Mouse (Mus musculus): Measurements from ENCODE around the gene Hbb-bt.
A peak's percentile ranks its signal among the peaks of the same experiment; 100 is the strongest.
"Not testable (repeated sequence)": the region's sequence is repeated elsewhere in the genome, so short reads cannot be mapped to it uniquely, and the experiment has no call there.

The Hbb-bt gene

DNA sequence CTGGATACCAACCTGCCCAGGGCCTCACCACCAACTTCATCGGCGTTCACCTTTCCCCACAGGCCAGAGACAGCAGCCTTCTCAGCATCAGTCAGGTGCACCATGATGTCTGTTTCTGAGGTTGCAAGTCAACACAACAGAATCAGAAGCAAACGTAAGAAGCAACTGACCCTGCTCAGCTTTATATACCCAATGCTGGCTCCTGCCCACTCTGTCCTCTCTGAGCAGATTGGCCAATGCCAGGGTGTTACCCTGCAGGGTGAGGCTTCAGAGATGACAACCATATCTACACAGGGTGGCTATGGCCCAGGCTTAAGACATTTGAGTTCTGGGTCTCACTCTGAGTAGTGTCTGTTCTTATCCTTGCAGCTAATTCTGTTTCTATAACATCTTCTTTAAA is at the start of gene Hbb-bt:
Hbb-bt (minus strand) TSS at position 231 of the 400 bp plus-strand sequence.
- no peak for DNase-seq (ENCODE audit: low read depth)

DNA sequence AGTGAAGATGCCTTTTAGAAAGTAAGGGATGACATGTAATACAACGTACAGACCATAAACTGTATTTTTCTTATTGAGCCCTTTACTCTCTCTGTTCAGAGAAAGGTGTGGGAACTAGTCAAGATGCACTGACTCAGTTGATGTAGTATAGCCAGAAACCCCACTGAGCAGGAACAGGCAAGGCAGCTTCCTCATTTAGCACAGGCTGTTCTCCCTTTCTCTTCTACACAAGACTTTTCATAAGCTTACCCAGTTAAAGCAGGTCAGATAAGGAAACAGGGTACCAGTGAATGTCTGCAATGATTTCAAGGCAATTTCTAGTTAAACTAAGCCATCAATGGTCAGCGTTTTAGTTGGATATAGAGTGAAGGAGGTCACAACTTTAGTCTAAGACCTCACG is 47.7 kb upstream of the Hbb-bt start:
- no peak for DNase-seq (ENCODE audit: low read depth)

DNA sequence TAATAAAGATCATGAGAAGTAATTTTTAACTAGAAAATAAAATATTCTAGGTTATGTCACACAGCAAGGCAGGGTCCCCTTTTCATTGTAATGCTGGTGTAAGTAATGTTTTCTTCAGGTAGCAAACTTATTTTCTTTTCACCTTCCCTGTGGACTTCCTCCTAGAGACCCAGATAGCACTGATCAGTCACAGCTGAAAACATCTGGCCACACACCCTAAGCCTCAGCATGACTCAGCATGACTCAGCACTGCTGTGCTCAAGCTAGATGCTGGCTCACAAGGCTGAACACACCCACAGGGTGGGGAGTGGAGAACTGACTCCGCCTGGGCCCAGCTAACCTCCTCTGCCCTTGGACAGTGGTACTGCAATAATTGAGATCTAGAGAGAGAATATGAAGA is 47.1 kb upstream of the Hbb-bt start:
- DNase-seq (ENCODE audit: low read depth) = peak; percentile 99

DNA sequence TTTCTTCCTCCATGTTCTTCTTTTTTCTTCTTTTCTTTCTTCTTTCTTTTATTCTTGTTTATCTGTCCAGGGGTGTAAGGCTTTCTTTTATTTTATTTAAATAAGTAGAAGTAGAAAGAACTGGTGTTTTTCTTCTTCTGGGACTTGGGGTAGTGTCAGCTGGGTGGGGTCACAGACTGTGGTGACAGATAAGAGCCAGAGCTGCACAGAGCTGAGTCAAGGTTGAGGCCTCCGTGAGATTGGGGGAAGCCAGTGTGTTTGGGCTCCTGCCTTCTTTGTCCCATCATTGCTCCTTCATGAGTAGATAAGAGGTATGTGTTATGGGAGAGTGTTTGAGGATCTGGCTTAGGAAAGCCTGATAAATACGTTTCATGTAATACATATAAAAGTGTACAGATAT is 45.3 kb upstream of the Hbb-bt start:
- DNase-seq (ENCODE audit: low read depth) = peak; percentile 85

DNA sequence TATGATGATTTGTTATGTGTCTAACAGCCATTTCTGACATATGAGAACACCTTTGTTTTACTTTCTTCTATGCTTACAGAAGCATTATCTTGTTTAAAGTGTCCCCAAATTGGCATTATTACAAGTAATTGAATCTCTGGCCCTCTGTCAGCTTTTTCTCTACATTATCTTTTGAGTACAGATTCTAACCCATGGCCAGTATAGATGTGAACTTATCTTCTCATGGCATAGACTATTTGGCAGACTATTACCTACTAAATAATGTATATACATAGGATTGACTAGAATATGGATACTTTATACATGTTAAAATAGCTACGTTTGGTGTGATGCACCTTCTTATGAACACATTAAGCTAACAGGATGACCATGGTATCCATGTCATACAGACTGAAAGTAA is 40.9 kb upstream of the Hbb-bt start:
- no peak for DNase-seq (ENCODE audit: low read depth)

DNA sequence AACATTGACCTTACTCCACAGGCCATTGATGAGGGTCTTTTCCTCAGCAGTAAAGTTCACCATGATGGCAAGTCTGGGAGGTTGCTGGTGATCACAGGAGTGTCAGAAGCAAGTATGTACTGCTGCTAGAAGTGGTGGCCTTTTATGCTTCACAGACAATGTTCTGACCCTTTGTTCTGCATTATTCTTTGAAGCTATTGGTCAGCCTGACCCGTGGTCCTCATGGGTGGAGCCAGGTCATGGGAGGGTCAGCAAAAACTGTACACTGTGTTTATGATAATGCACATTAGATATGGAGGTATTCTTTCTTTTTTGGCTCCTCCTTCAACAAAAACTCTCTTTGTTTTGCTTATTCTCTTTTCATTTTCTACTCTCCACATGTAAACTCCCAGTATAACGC is 39.3 kb upstream of the Hbb-bt start, which contains the start of gene Hbb-y:
Hbb-y (minus strand) TSS at position 127 of the 400 bp plus-strand sequence.
- no peak for DNase-seq (ENCODE audit: low read depth)

DNA sequence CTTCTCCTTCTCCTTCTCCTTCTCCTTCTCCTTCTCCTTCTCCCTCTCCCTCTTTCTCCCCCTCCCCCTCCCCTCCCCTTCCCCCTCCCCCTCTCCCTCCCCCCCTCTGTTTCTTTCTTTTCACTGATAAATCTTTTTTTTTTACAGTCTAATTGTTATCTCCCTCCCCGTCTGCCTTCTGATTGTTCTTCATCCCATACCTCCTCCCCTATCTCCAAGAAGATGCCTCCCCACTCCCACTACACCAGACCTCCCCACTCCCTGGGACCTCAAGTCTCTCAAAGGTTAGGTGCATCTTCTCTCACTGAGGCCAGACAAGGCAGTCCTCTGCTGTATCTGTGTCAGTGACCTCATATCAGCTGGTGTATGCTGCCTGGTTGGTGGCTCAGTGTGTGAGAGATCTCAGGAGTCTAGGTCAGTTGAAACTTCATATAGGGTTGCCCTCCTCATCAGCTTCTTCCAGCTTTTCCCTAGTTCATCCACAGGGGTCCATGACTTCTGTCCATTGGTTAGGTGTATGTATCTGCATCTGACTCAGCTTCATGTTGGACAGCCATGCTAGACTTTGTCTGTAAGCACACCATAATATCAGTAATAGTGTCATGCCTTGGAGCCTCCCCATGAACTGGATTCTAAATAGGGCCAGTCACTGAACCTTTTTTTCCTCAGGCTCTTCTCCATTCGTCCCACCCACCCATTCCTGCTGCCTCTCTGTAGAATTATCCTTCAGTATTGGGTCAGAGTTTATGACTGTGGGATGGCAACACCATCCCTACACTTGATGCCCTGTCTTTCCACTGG is 30.9 kb upstream of the Hbb-bt start:
- DNase-seq (ENCODE audit: low read depth) = no peak

DNA sequence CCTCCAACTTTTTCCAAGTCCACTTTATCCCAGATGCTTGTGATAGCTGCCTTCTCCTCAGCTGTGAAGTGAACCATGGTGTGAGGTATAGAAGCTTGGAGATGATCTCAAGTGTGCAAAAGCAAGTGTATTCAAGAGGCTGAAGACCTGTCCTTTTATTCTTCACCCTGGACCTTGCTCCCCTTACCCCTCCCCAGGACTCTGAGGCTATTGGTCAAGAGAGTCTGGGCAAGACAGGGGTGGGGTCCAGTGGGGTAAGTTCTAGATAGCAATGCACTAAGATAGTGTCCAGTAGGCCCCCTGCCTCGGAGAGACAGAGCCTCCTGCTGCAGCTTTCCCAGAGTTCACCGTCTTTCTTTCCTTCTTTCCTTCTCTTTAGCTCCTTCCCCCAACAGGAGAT is 29.2 kb upstream of the Hbb-bt start, which contains the start of gene Hbb-bh1:
Hbb-bh1 (minus strand) TSS at position 131 of the 400 bp plus-strand sequence.
- DNase-seq (ENCODE audit: low read depth) = no peak

DNA sequence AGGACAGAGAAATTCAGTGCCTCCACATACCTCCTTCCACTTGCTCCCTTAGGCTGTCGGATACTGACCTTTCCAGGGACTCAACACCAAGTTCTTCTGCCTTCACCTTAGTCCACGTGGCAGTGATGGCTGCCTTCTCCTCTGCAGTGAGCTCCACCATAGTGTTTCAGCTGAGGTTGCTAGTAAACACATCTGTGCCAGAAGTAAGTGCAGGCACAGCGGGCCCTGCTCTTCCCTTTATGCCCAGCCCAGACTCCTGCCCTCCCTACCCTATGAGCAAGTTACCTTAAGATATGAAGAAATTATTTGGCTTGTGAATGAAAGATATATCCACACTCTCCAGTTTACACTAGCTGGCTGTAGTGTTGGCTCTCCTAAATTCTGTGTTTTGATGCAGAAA is 26.5 kb upstream of the Hbb-bt start, which contains the start of gene Hbb-bh2:
Hbb-bh2 (minus strand) TSS at position 253 of the 400 bp plus-strand sequence.
- DNase-seq (ENCODE audit: low read depth) = no peak

DNA sequence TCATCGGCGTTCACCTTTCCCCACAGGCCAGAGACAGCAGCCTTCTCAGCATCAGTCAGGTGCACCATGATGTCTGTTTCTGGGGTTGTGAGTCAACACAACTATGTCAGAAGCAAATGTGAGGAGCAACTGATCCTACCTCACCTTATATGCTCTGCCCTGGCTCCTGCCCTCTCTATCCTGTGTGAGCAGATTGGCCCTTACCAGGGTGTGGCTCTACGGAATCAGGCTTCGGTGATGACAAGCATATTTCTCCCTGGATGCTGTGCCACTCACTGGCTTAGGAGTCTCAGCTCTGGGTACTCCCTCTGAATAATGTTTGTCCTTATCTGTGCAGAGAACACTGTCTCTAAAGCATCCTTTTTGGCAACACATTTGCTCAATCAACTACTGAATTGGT is 14.0 kb upstream of the Hbb-bt start, which contains the start of gene Hbb-bs:
Hbb-bs (minus strand) TSS at position 289 of the 400 bp plus-strand sequence.
- DNase-seq (ENCODE audit: low read depth) = peak; percentile 81

DNA sequence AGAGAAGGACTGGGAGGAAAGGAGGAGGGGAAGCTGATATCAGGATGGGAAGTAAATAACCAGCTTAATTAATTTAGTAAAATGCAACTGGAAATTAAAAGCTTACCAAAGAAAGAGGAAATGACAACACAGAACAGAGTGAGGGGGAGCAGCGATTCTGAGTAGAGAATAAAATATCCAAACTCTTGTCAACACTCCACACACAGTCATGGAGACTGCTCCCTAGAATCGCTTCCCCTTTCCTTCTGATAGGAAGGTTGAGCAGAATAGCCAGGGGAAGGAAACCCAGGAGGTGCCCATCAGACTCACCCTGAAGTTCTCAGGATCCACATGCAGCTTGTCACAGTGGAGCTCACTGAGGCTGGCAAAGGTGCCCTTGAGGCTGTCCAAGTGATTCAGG is 13.3 kb upstream of the Hbb-bt start:
- DNase-seq (ENCODE audit: low read depth) = not testable (repeated sequence)

DNA sequence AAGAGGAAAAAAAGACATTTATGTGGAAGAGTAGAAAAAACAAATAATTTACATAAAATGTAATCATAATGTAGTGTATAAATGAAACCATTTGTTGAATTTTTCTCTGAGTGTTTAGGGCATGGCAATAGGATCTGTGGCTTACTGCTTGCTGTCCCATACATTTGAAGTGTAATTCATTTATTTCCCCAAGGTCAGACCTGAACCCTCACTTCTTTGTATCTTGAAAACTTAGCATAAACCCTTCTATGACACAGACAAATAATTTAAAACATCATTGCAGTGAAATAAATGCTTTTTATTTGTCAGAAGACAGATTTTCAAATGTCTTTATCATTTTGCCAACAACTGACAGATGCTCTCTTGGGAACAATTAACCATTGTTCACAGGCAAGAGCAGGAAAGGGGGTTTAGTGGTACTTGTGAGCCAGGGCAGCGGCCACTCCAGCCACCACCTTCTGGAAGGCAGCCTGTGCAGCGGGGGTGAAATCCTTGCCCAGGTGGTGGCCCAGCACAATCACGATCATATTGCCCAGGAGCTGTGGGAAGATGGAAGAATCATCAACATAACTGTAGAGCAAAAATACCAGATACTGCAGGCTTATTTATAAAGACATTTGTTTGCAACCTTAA is 12.6 kb upstream of the Hbb-bt start:
- DNase-seq (ENCODE audit: low read depth) = no peak

DNA sequence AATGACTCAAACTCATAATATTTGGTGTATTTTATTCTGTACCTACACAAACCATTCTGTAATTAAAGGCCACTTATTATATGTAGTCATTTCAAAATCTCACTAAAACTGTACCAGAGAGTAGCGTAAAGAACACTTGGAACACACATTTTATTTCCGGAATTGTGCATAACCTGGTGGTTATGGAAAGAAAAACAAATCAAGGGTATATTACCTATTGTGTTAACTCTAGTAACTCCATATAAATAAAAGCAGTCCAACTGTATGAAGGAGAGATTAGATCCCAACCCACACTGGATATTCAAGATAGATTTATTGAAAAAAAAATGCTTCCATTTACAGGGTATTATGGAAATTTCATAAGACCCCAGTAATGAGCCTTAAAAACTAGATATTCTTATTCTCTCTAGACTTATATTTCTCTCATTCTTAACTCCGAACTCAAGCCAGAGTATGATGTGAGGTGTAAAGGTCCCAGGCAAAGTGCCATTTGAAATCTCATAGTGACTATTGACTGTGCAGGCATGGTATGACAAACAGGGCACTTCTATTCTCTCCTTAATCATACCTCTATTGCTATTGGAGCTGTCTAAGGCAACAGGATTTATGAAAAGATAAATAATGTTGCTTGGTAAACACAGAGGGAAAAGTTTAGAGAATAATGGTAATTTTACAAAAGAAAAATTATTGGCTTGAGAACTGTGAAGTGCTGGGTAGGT is 11.9 kb upstream of the Hbb-bt start:
- DNase-seq (ENCODE audit: low read depth) = no peak

DNA sequence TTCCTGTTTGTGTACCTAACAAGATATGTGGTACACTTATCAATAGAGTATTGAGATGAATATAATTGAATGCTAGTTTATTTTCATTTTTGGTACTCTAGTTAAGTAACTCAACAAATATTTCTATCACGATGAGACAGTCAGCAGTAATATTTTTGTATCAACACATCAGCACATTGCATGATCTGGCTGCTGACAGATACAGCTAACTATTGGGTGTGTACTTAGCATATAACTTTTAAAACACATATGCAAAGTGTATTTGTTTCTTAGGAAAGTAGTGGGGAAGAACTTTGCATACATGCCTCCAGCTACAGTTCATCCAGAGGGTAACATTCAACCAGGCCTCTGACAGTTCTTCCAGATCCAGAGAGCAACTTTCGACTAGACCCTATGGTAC is 10.8 kb upstream of the Hbb-bt start:
- DNase-seq (ENCODE audit: low read depth) = no peak

DNA sequence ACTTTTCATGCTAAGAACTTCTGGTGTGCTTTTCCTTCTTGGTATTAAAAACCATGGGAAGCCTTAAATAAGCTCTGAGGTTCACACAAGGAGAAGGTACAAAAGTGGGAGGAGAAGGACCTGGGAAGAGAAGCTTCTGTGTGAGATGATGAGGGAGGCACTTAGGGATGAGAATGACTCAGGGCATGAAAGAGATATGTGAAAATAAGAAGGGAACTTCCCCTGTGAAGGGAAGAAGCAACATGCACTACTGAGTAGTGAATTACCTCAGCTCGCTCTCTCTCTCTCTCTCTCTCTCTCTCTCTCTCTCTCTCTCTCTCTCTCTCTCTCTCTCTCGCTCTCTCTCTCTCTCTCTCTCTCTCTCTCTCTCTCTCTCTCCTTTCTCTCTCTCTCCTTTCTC is 1.3 kb upstream of the Hbb-bt start:
- DNase-seq (ENCODE audit: low read depth) = not testable (repeated sequence)

DNA sequence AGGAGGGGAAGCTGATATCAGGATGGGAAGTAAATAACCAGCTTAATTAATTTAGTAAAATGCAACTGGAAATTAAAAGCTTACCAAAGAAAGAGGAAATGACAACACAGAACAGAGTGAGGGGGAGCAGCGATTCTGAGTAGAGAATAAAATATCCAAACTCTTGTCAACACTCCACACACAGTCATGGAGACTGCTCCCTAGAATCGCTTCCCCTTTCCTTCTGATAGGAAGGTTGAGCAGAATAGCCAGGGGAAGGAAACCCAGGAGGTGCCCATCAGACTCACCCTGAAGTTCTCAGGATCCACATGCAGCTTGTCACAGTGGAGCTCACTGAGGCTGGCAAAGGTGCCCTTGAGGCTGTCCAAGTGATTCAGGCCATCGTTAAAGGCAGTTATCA is 644 bp downstream of the Hbb-bt start:
- DNase-seq (ENCODE audit: low read depth) = not testable (repeated sequence)

DNA sequence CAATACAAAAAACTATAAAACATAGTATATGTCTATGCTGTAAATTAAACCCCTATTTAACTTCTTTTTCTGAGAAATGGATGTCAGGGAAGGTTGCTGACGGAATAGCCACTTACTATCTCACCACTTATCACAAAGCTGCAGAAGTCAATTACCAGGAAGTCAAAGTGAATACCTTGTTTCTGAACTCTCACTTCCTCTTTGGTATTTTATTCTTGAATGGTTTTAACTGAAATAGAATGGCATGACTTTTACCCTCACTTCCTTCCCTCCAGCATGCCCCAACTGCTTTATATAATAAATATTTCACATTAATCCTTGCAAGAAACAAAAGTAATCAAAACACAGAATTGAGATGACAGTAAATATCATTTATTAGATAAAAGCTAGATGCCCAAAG is 1.6 kb downstream of the Hbb-bt start:
- peak; percentile 84 for DNase-seq (ENCODE audit: low read depth)

DNA sequence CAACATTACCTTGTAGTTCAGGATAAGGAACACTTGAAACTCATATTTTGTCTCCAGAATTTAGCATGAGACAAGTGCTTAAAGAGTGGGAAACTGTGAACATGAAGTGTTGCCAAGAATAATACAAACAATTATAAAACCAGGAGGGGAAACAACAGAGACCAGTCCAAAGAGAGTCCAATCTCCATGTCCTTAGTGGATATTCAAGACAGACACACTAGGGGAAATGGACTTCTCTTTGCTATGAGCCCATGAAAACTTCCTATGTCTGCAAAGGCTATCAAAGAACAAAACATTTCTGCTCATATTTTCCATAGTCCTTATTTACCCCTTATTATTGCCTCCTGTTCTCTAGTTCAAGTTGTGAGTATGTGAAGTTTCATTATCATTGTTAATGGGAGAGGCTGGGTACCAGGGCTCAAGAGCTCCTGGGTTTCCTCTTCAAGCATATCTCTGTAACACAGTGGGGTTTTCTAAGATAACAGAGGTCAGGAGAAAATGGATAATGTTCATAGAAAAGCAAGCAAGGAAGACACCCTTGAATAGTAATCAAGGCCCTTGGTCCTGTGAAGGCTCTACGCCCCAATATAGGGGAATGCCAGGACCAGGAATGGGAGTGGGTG is 2.5 kb downstream of the Hbb-bt start:
- no peak for DNase-seq (ENCODE audit: low read depth)

DNA sequence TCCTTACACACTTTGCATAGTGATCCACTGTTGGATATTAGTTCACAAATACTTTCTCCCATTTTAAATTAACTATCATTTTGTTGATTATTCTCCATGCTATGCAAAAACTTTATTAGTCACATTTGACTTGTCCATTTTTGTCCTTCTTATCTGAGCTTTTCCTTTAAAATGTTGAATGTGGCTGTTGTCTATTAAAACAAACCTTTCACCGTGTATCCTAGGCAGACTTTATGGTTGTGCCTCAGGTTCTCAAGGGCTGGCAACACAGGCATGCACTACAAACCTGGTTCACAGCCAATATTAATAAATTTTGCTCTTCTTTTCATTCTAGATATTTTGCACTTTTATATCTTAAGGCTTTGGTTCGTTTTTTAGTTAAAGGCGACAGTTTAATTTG is 3.0 kb downstream of the Hbb-bt start:
- no peak for DNase-seq (ENCODE audit: low read depth)

DNA sequence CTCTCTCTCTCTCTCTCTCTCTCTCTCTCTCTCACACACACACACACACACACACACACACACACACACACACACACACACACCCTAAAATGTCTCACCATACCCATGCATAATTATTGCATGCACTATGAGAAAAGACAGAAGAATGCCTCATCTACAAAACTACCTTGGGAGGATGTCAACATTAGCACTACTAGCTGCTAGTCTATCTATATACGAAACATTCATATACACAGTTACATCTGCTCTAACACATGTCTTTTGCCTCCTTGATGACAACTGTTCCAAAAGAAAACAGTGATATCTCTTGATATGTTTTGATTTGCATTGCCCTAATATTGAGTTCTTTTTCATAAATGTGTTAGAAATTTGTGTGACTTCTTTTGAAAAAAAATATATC is 3.5 kb downstream of the Hbb-bt start:
- DNase-seq (ENCODE audit: low read depth) = no peak

DNA sequence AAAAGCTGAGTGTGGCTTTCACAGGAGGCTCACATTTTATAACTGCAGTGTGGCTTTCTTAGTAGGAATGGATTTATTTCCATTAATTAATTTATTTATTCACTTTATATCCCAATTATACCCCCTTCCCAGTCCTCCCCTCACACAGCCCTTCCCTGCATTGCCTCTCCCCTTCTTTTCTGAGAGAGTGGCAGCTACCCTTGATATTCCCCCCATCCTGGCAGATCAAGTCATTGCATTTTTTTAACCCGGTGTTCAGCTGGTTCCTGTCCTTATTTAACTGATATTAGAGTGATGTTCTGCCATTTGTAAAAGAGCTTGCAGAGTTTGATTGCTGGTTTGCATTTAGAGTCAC is 4.0 kb downstream of the Hbb-bt start:
- no peak for DNase-seq (ENCODE audit: low read depth)
